Mouse (Mus musculus): ENCODE measurements around the gene Galnt14. TPM values are rescaled to one million over a fixed set of nuclear protein-coding genes. Genes with fewer than 3 reads are reported as not detected.

Galnt14 gene
- polyA plus RNA-seq, 1 experiment from 2014 or later: 0.52 TPM

- H3K36me3 ChIP-seq (ENCODE audit: control insufficient read depth, insufficient read depth, low read length): no peaks in the 10 kb centered on the region
- no peak overlapping the region for H3K27ac ChIP-seq (ENCODE audit: low read length)
- no peak overlapping the region for H3K4me3 ChIP-seq (ENCODE audit: low read depth, low read length)
- H3K4me2 ChIP-seq (replicated peaks; ENCODE audit: low read depth, low read length): no peak overlapping the region
- no peaks in the 10 kb centered on the region for H3K9me3 ChIP-seq (ENCODE audit: control insufficient read depth, low read depth, low read length)
- no peak overlapping the region for H3K9ac ChIP-seq (replicated peaks; ENCODE audit: low read depth, low read length)
- no peak for ATAC-seq (ENCODE audit: insufficient number of reproducible peaks, insufficient read depth, low FRiP score, low read depth)
- H3K27me3 ChIP-seq (ENCODE audit: control insufficient read depth, insufficient read depth, low read length): no peaks in the 10 kb centered on the region
- 76% methylated on average over 5 of the region's 5 CpGs for WGBS
- no peaks in the 10 kb centered on the region for H3K4me1 ChIP-seq (ENCODE audit: control insufficient read depth, insufficient read depth, low read length)
Measured at GRCm38 (mm10) chr17:73572440-73572839, 137.8 kb downstream of the Galnt14 start.

- 55% methylated on average over 4 of the region's 4 CpGs for WGBS
- no peak overlapping the region for H3K4me2 ChIP-seq (replicated peaks; ENCODE audit: low read depth, low read length)
- ATAC-seq (ENCODE audit: insufficient number of reproducible peaks, insufficient read depth, low FRiP score, low read depth): no peak
Measured at GRCm38 (mm10) chr17:73571961-73572360, 138.3 kb downstream of the Galnt14 start.

GRCm38 (mm10) chr17:73568204-73568603, 142.0 kb downstream of the Galnt14 start:
- no peak overlapping the region for H3K4me3 ChIP-seq (ENCODE audit: low read depth, low read length)
- no peaks in the 10 kb centered on the region for H3K4me1 ChIP-seq (ENCODE audit: control insufficient read depth, insufficient read depth, low read length)
- 50% methylated on average over 9 of the region's 9 CpGs for WGBS
- H3K27ac ChIP-seq (ENCODE audit: low read length): no peak overlapping the region
- ATAC-seq (ENCODE audit: insufficient number of reproducible peaks, insufficient read depth, low FRiP score, low read depth): no peak
- no peak overlapping the region for H3K4me2 ChIP-seq (replicated peaks; ENCODE audit: low read depth, low read length)
- H3K36me3 ChIP-seq (ENCODE audit: control insufficient read depth, insufficient read depth, low read length): no peaks in the 10 kb centered on the region
- no peaks in the 10 kb centered on the region for H3K27me3 ChIP-seq (ENCODE audit: control insufficient read depth, insufficient read depth, low read length)
- no peak overlapping the region for H3K9ac ChIP-seq (replicated peaks; ENCODE audit: low read depth, low read length)
- H3K9me3 ChIP-seq (ENCODE audit: control insufficient read depth, low read depth, low read length): no peaks in the 10 kb centered on the region

More at GRCm38 (mm10) chr17:73571961-73572360, 138.3 kb downstream of the Galnt14 start:
- Histone ChIP-seq H3K4me3 (ENCODE audit: low read depth, low read length) (no peak overlapping the region), H3K27me3 (ENCODE audit: control insufficient read depth, insufficient read depth, low read length) (no peaks in the 10 kb centered on the region), H3K9me3 (ENCODE audit: control insufficient read depth, low read depth, low read length) (no peaks in the 10 kb centered on the region), H3K4me1 (ENCODE audit: control insufficient read depth, insufficient read depth, low read length) (no peaks in the 10 kb centered on the region), H3K36me3 (ENCODE audit: control insufficient read depth, insufficient read depth, low read length) (no peaks in the 10 kb centered on the region), H3K9ac (replicated peaks; ENCODE audit: low read depth, low read length) (no peak overlapping the region), H3K27ac (ENCODE audit: low read length) (no peak overlapping the region)

GRCm38 (mm10) chr17:73561149-73561548, 149.1 kb downstream of the Galnt14 start:
- Histone ChIP-seq H3K27ac (ENCODE audit: low read length) (no peak overlapping the region), H3K36me3 (ENCODE audit: control insufficient read depth, insufficient read depth, low read length) (no peaks in the 10 kb centered on the region), H3K4me2 (replicated peaks; ENCODE audit: low read depth, low read length) (no peak overlapping the region), H3K9me3 (ENCODE audit: control insufficient read depth, low read depth, low read length) (no peaks in the 10 kb centered on the region), H3K4me1 (ENCODE audit: control insufficient read depth, insufficient read depth, low read length) (no peaks in the 10 kb centered on the region), H3K9ac (replicated peaks; ENCODE audit: low read depth, low read length) (no peak overlapping the region), H3K27me3 (ENCODE audit: control insufficient read depth, insufficient read depth, low read length) (no peaks in the 10 kb centered on the region), H3K4me3 (ENCODE audit: low read depth, low read length) (no peak overlapping the region)
- WGBS: 50% methylated on average over 3 of the region's 3 CpGs
- ATAC-seq (ENCODE audit: insufficient number of reproducible peaks, insufficient read depth, low FRiP score, low read depth): no peak

GRCm38 (mm10) chr17:73560208-73560784, 150.0 kb downstream of the Galnt14 start:
- H3K27ac ChIP-seq (ENCODE audit: low read length): no peak overlapping the region
- no peaks in the 10 kb centered on the region for H3K9me3 ChIP-seq (ENCODE audit: control insufficient read depth, low read depth, low read length)
- no peaks in the 10 kb centered on the region for H3K36me3 ChIP-seq (ENCODE audit: control insufficient read depth, insufficient read depth, low read length)
- no peaks in the 10 kb centered on the region for H3K4me1 ChIP-seq (ENCODE audit: control insufficient read depth, insufficient read depth, low read length)
- H3K4me3 ChIP-seq (ENCODE audit: low read depth, low read length): no peak overlapping the region
- WGBS: 76% methylated on average over 5 of the region's 5 CpGs
- no peak overlapping the region for H3K4me2 ChIP-seq (replicated peaks; ENCODE audit: low read depth, low read length)
- H3K27me3 ChIP-seq (ENCODE audit: control insufficient read depth, insufficient read depth, low read length): no peaks in the 10 kb centered on the region
- no peak for ATAC-seq (ENCODE audit: insufficient number of reproducible peaks, insufficient read depth, low FRiP score, low read depth)
- no peak overlapping the region for H3K9ac ChIP-seq (replicated peaks; ENCODE audit: low read depth, low read length)

GRCm38 (mm10) chr17:73559498-73559897, 150.8 kb downstream of the Galnt14 start:
- H3K9me3 ChIP-seq (ENCODE audit: control insufficient read depth, low read depth, low read length): no peaks in the 10 kb centered on the region
- H3K27ac ChIP-seq (ENCODE audit: low read length): no peak overlapping the region
- H3K27me3 ChIP-seq (ENCODE audit: control insufficient read depth, insufficient read depth, low read length): no peaks in the 10 kb centered on the region
- H3K4me1 ChIP-seq (ENCODE audit: control insufficient read depth, insufficient read depth, low read length): no peaks in the 10 kb centered on the region
- WGBS: 64% methylated on average over 4 of the region's 4 CpGs
- H3K36me3 ChIP-seq (ENCODE audit: control insufficient read depth, insufficient read depth, low read length): no peaks in the 10 kb centered on the region
- ATAC-seq (ENCODE audit: insufficient number of reproducible peaks, insufficient read depth, low FRiP score, low read depth): no peak
- no peak overlapping the region for H3K9ac ChIP-seq (replicated peaks; ENCODE audit: low read depth, low read length)
- no peak overlapping the region for H3K4me3 ChIP-seq (ENCODE audit: low read depth, low read length)
- no peak overlapping the region for H3K4me2 ChIP-seq (replicated peaks; ENCODE audit: low read depth, low read length)

GRCm38 (mm10) chr17:73557101-73557500, 153.2 kb downstream of the Galnt14 start:
- ATAC-seq (ENCODE audit: insufficient number of reproducible peaks, insufficient read depth, low FRiP score, low read depth): no peak
- H3K4me2 ChIP-seq (replicated peaks; ENCODE audit: low read depth, low read length): no peak overlapping the region
- H3K9ac ChIP-seq (replicated peaks; ENCODE audit: low read depth, low read length): no peak overlapping the region
- no peaks in the 10 kb centered on the region for H3K27me3 ChIP-seq (ENCODE audit: control insufficient read depth, insufficient read depth, low read length)
- H3K4me1 ChIP-seq (ENCODE audit: control insufficient read depth, insufficient read depth, low read length): no peaks in the 10 kb centered on the region
- H3K36me3 ChIP-seq (ENCODE audit: control insufficient read depth, insufficient read depth, low read length): no peaks in the 10 kb centered on the region
- WGBS: 83% methylated on average over 3 of the region's 3 CpGs
- no peak overlapping the region for H3K27ac ChIP-seq (ENCODE audit: low read length)
- H3K4me3 ChIP-seq (ENCODE audit: low read depth, low read length): no peak overlapping the region
- H3K9me3 ChIP-seq (ENCODE audit: control insufficient read depth, low read depth, low read length): no peaks in the 10 kb centered on the region

GRCm38 (mm10) chr17:73556436-73556835, 153.8 kb downstream of the Galnt14 start:
- 91% methylated on average over 2 of the region's 2 CpGs for WGBS
- no peak for ATAC-seq (ENCODE audit: insufficient number of reproducible peaks, insufficient read depth, low FRiP score, low read depth)
- H3K4me1 ChIP-seq (ENCODE audit: control insufficient read depth, insufficient read depth, low read length): no peaks in the 10 kb centered on the region

GRCm38 (mm10) chr17:73554668-73555067, 155.6 kb downstream of the Galnt14 start:
- Histone ChIP-seq H3K9ac (replicated peaks; ENCODE audit: low read depth, low read length) (no peak overlapping the region), H3K36me3 (ENCODE audit: control insufficient read depth, insufficient read depth, low read length) (no peaks in the 10 kb centered on the region), H3K27ac (ENCODE audit: low read length) (no peak overlapping the region), H3K4me1 (ENCODE audit: control insufficient read depth, insufficient read depth, low read length) (no peaks in the 10 kb centered on the region), H3K4me2 (replicated peaks; ENCODE audit: low read depth, low read length) (no peak overlapping the region), H3K4me3 (ENCODE audit: low read depth, low read length) (no peak overlapping the region), H3K9me3 (ENCODE audit: control insufficient read depth, low read depth, low read length) (no peaks in the 10 kb centered on the region), H3K27me3 (ENCODE audit: control insufficient read depth, insufficient read depth, low read length) (no peaks in the 10 kb centered on the region)
- no peak for ATAC-seq (ENCODE audit: insufficient number of reproducible peaks, insufficient read depth, low FRiP score, low read depth)
- WGBS: 83% methylated on average over 4 of the region's 4 CpGs

More at GRCm38 (mm10) chr17:73556436-73556835, 153.8 kb downstream of the Galnt14 start:
- Histone ChIP-seq H3K9ac (replicated peaks; ENCODE audit: low read depth, low read length) (no peak overlapping the region), H3K36me3 (ENCODE audit: control insufficient read depth, insufficient read depth, low read length) (no peaks in the 10 kb centered on the region), H3K27ac (ENCODE audit: low read length) (no peak overlapping the region), H3K4me3 (ENCODE audit: low read depth, low read length) (no peak overlapping the region), H3K4me2 (replicated peaks; ENCODE audit: low read depth, low read length) (no peak overlapping the region), H3K9me3 (ENCODE audit: control insufficient read depth, low read depth, low read length) (no peaks in the 10 kb centered on the region), H3K27me3 (ENCODE audit: control insufficient read depth, insufficient read depth, low read length) (no peaks in the 10 kb centered on the region)
